Mouse (Mus musculus) midbrain, embryonic 12.5 days (tissue): ENCODE data around the gene 9930104L06Rik. TPM values are rescaled to one million over a fixed set of nuclear protein-coding genes. Genes with fewer than 3 reads are reported as not detected.
A peak's percentile ranks its signal among the peaks of the same experiment; 100 is the strongest.

Source experiments
- ATAC-seq: fragments of 200-750 bp; cut with Nextera tagmentation; 2 replicates; pipeline ENCODE4 v1.8.0; 2017; ENCODE audit warnings: low read depth, moderate TSS enrichment, moderate library complexity; ENCODE audit not compliant: low FRiP score
- H3K27ac ChIP-seq: fragments of 300-500 bp; sonication (generic); replicated peaks from 2 replicates; pipeline ENCODE4 v1.5.1; 2016; ENCODE audit warnings: mild to moderate bottlenecking
- H3K27me3 ChIP-seq: fragments of 300-500 bp; sonication (generic); 2 replicates; pipeline ENCODE4 v1.6.1; 2016; ENCODE audit warnings: mild to moderate bottlenecking
- H3K36me3 ChIP-seq: fragments of 300-500 bp; sonication (generic); 2 replicates; pipeline ENCODE4 v1.6.1; 2016
- H3K4me1 ChIP-seq: fragments of 300-500 bp; sonication (generic); 2 replicates; pipeline ENCODE4 v1.6.1; 2016
- H3K4me2 ChIP-seq: fragments of 300-500 bp; sonication (generic); replicated peaks from 2 replicates; pipeline ENCODE4 v1.6.1; 2016; ENCODE audit warnings: mild to moderate bottlenecking, moderate library complexity
- H3K4me3 ChIP-seq: fragments of 300-500 bp; sonication (generic); 2 replicates; pipeline ENCODE4 v1.5.1; 2016; ENCODE audit warnings: mild to moderate bottlenecking
- H3K9ac ChIP-seq: fragments of 300-500 bp; sonication (generic); replicated peaks from 2 replicates; pipeline ENCODE4 v1.6.1; 2016; ENCODE audit warnings: mild to moderate bottlenecking, moderate library complexity
- H3K9me3 ChIP-seq: fragments of 300-500 bp; sonication (generic); 2 replicates; pipeline ENCODE4 v1.6.1; 2016; ENCODE audit warnings: mild to moderate bottlenecking
- WGBS: fragments of 180-500 bp; shearing (Covaris S2); methylation state at CpG from one replicate; pipeline ENCODE4 v1.1.7; 2016; 5-methylcytosine and 5-hydroxymethylcytosine counted together
- polyA plus RNA-seq: library from polyadenylated mRNA; unstranded; fragments of >200 nt; fragmentation: Nextera tagmentation; extraction: Ambion mirVana; gene quantifications from 2 replicates; pipeline ENCODE4 v1.2.1, GENCODE M21; 2016

The 9930104L06Rik gene
- polyA plus RNA-seq: 17.0 and 18.1 TPM in 2 replicates

DNA sequence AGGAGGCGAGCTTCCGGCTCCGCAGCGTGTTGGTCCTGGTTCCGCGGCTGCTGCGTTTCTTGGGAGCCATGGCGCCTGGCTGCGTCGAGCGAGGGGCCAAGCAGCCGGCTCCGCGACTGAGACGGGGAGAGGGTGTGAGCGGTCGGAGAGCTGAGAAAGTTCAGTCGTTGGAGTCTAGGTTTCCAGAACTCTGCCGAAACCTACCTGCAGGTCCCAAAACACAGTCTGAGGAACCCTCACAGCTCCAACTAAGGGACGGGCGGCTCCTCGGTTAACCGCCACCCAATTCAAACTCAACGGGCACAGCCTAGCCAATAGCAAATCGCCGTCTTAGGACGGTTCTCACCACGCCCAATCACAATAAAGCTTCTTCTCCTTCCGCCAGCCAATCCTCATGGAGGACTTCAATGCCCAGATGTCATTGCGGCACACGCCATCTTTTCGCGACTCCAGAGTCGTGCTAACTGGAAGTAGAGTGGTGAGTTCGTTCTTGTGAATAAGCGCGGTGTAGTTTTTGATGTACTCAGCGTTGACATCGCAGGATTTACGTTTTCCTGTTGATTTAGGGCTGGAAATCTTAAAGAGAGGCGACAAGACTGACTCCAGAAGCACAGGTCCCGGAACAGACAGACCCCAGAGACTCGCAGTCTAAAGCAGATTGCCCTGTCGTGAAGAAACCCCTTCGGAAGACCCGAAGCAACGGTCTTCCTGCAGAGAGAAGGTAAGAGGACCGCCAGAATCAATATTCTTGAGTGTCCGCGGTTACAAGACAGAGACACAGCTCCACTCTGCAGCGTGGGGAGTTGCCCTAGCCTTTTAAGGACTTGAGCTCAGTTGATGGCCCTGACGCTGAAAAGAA is at the start of gene 9930104L06Rik:
9930104L06Rik (plus strand) TSS at position 436 of the 859 bp plus-strand sequence.
- H3K9me3 ChIP-seq: no peaks in the 10 kb centered on the region
- H3K4me2 ChIP-seq: peak within 1 kb of the TSS; percentile 90
- no peaks in the 10 kb centered on the region for H3K27me3 ChIP-seq
- under 1% methylated on average over 52 of the region's 52 CpGs for WGBS
- peak; percentile 99 for ATAC-seq
- peak within 1 kb of the TSS; percentile 90 for H3K4me3 ChIP-seq
- peaks cover 28% of the 10 kb centered on the region for H3K36me3 ChIP-seq
- H3K9ac ChIP-seq: peak within 1 kb of the TSS; percentile 74
- peaks cover 23% of the 10 kb centered on the region for H3K4me1 ChIP-seq
- 0 out of 2 replicates have a peak within 1 kb of the TSS, but pooled peaks have one; percentile 10 for H3K27ac ChIP-seq

DNA sequence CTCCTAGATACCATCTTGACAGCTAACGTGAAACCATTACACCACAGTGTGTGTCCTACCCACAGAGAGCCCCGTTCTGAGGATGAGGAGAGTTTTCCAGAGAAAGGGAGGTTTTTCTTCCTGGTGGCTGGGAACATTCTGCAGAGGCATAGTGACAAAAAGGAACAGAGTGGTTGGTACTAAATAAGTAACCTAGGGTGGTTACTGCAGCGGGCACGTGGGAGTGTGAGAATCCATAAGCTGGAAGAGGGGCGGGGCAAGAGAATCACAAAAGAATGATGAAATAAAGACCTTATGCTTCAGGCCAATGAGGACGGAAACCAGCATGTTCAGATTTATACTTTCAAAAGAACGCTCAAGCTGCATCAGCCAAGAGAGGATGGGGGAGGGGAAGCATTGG is 48.1 kb upstream of the 9930104L06Rik start:
- ATAC-seq: no peak
- Histone ChIP-seq H3K27me3 (peaks cover 63% of the 10 kb centered on the region), H3K4me3 (no peak overlapping the region), H3K4me1 (peaks cover 6% of the 10 kb centered on the region; the same call in 1 of the 2 replicates), H3K27ac (no peak overlapping the region), H3K4me2 (no peak overlapping the region), H3K36me3 (no peaks in the 10 kb centered on the region), H3K9me3 (no peaks in the 10 kb centered on the region), H3K9ac (no peak overlapping the region)
- 68% methylated on average over 7 of the region's 7 CpGs for WGBS

DNA sequence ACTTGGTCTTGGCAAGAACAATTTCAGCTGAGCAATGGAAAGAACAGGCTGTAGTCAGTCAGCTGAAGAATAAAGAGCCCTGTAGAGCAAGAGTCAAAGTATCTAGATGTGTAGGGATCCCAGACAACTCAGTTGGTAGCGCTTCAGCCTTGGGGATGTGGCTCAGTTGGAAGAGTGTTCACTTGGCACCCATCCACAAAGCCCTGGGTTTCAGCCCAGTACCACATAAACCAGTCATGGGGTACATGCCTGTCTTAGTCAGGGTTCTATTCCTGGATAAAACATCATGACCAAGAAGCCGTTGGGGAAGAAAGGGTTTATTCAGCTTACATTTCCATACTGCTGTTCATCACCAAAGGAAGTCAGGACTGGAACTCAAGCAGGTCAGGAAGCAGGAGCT is 46.9 kb upstream of the 9930104L06Rik start:
- H3K9ac ChIP-seq: no peak overlapping the region
- H3K4me3 ChIP-seq: no peak overlapping the region
- 88% methylated on average over 2 of the region's 2 CpGs for WGBS
- ATAC-seq: no peak
- no peaks in the 10 kb centered on the region for H3K9me3 ChIP-seq
- H3K36me3 ChIP-seq: no peaks in the 10 kb centered on the region
- no peak overlapping the region for H3K4me2 ChIP-seq
- H3K4me1 ChIP-seq: peaks cover 16% of the 10 kb centered on the region
- no peak overlapping the region for H3K27ac ChIP-seq
- peaks cover 64% of the 10 kb centered on the region for H3K27me3 ChIP-seq

DNA sequence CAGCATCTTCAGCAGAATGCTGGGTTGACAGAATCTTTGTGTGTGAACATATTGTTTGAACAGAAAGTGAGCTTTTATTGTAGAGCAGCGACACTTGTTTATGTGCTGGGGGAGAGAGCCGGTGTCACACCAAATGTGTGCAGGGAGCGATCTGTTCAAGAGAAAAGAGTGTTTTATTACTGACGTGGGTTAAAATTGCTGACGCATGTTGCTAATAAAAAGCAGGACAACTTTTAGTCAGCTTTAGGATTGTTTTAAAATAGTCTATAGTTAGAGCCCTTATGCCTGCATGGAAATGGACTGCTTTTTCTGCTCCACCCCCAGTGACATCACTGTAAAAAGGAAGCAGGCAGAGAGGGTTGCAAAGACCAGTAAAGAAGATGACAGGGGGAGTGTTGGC is 46.0 kb upstream of the 9930104L06Rik start:
- Histone ChIP-seq H3K27ac (no peak overlapping the region), H3K4me3 (no peak overlapping the region), H3K9ac (no peak overlapping the region), H3K36me3 (no peaks in the 10 kb centered on the region), H3K4me1 (peaks cover 18% of the 10 kb centered on the region), H3K4me2 (no peak overlapping the region), H3K27me3 (peaks cover 67% of the 10 kb centered on the region), H3K9me3 (no peaks in the 10 kb centered on the region)
- WGBS: 76% methylated on average over 5 of the region's 5 CpGs
- no peak for ATAC-seq

DNA sequence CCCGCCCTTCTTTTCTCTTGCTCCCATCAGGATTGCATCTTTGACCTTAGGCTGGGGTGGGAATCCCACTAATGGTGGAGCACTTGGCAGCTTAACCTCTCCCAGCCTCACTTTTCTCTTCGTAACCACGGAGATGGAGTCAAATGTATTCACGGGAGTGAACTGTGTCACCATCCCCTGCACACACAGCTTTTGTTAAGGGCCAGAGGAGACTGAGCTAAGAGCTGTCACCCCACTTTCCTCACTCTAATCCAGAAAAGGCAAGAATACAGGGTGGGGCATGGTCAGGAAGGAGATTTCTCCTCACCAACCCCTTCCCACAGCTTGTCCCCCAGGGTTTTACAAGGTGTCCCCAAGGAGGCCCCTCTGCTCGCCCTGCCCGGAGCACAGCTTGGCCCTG is 43.1 kb upstream of the 9930104L06Rik start:
- H3K27me3 ChIP-seq: peaks cover 65% of the 10 kb centered on the region
- H3K9ac ChIP-seq: no peak overlapping the region
- no peaks in the 10 kb centered on the region for H3K9me3 ChIP-seq
- H3K36me3 ChIP-seq: no peaks in the 10 kb centered on the region
- peaks cover 26% of the 10 kb centered on the region for H3K4me1 ChIP-seq
- H3K4me2 ChIP-seq: peak overlapping the region; percentile 83
- H3K4me3 ChIP-seq: no peak overlapping the region
- WGBS: 26% methylated on average over 6 of the region's 6 CpGs
- H3K27ac ChIP-seq: no peak overlapping the region
- ATAC-seq: no peak; the same call in 1 of the 2 replicates

DNA sequence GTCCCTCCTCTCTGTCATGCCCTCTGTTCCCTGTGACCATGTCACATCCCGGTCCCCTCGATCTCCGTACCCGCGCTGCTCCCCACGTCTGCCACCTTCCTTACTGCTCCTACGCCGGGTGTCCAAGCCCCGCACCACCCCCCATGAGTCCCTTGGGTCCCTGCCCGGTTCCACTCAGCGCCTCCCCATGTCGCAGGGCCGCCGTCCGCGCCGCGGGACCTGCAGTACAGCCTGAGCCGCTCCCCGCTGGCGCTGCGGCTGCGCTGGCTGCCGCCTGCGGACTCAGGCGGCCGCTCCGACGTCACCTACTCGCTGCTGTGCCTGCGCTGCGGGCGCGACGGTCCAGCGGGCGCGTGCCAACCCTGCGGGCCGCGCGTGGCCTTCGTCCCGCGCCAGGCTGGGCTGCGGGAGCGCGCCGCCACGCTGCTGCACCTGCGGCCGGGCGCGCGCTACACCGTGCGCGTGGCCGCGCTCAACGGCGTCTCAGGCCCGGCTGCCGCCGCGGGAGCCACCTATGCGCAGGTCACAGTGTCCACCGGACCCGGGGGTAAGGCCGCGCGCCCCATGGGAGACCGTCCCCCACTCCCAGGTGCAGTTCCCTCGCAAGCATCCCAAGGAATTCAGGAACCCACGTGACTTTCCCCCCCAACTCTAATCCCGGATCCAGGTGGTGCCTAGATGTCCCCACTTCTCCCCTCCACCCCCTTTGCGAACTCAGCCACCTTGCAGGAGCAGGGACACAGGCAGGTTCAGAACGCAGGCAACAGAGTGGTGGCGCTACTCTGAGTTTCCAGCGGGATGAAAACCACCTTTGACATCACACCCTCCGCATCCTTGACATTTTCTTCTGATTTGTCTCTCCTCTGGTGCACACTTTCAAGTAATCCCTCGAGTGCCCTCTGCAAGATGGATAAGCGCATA is 42.1 kb upstream of the 9930104L06Rik start:
- Histone ChIP-seq H3K4me3 (peak overlapping the region; percentile 48), H3K27me3 (peaks cover 63% of the 10 kb centered on the region), H3K4me1 (peaks cover 36% of the 10 kb centered on the region), H3K27ac (0 out of 2 replicates have a peak overlapping the region, but pooled peaks have one; percentile 39), H3K36me3 (no peaks in the 10 kb centered on the region), H3K9ac (peak overlapping the region; percentile 55), H3K9me3 (no peaks in the 10 kb centered on the region), H3K4me2 (peak overlapping the region; percentile 83)
- WGBS: 2% methylated on average over 49 of the region's 83 CpGs
- peak; percentile 59 for ATAC-seq

DNA sequence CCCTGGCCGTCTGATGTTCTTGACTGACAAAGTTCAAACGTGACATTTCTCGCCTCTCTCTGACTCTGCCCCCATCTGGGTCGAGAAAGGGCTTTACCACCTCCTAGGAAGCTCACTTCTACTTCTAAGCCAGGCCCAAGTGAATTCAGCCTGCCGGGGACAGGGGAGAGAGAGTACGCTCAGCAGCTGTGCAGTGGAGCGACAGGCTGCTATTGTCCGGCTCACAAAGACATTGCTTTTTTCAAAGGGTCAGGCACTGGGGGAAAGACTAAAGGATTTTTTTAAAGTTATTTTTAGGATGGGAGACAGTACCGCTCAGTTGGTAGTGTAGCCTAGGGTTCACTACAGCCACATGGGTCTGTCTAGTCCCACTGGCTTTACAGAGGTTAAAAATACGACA is 38.4 kb upstream of the 9930104L06Rik start:
- Histone ChIP-seq H3K27me3 (peaks cover 37% of the 10 kb centered on the region), H3K4me2 (no peak overlapping the region), H3K4me3 (no peak overlapping the region)

DNA sequence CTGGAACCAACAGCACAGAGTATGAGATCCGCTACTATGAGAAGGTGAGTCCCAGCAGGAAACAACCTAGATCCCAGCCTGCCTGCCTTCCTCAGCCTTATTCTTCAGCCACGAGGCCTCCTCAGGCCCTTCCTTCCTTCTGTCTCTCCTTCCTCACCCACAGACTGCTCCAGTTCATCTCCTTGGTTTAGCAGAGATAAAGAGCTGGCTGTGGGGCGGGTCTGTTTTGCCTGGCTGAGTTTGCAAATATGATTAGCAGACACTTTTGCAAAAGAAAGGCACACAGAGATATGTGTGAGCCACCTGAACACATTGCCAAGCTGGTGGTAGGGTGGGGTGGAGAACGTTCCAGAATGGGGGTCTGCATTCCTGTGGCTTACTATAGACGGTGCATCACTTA is 36.9 kb upstream of the 9930104L06Rik start:
- ATAC-seq: no peak
- Histone ChIP-seq H3K27me3 (peaks cover 28% of the 10 kb centered on the region), H3K4me1 (peaks cover 38% of the 10 kb centered on the region), H3K36me3 (no peaks in the 10 kb centered on the region), H3K4me2 (no peak overlapping the region), H3K9me3 (no peaks in the 10 kb centered on the region), H3K4me3 (no peak overlapping the region), H3K9ac (no peak overlapping the region), H3K27ac (peak overlapping the region; percentile 54)
- WGBS: 61% methylated on average over 5 of the region's 5 CpGs

More for the DNA sequence above, 38.4 kb upstream of the 9930104L06Rik start:
- peak overlapping the region; percentile 54 for H3K27ac ChIP-seq
- no peak overlapping the region for H3K9ac ChIP-seq
- H3K4me1 ChIP-seq: peaks cover 49% of the 10 kb centered on the region
- H3K36me3 ChIP-seq: no peaks in the 10 kb centered on the region
- WGBS: 11% methylated on average over 10 of the region's 10 CpGs
- peak; percentile 58 for ATAC-seq
- H3K9me3 ChIP-seq: no peaks in the 10 kb centered on the region

DNA sequence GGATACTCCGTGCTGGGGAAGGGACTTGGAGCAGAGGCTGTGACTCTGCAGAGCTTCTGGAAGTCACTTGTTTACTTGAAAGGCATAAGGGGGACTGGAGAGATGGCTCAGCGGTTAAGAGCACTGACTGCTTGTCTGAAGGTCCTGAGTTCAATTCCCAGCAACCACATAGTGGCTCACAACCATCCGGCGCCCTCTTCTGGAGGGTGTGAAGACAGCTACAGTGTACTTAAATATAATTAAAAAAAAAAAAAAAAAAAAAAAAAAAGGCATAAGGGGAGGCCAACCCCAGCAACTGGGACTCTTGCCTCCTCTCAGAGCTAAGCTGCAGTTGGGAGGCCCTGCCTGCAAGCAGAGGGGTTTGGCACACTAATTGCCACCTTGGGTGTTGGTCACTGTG is 31.4 kb upstream of the 9930104L06Rik start:
- 0 out of 2 replicates have a peak, but pooled peaks cover 10% of the 10 kb centered on the region for H3K27me3 ChIP-seq
- H3K27ac ChIP-seq: peak overlapping the region; percentile 96
- H3K4me1 ChIP-seq: peaks cover 33% of the 10 kb centered on the region
- H3K9ac ChIP-seq: no peak overlapping the region
- H3K4me2 ChIP-seq: no peak overlapping the region
- no peak overlapping the region for H3K4me3 ChIP-seq
- no peaks in the 10 kb centered on the region for H3K9me3 ChIP-seq
- no peaks in the 10 kb centered on the region for H3K36me3 ChIP-seq
- ATAC-seq: no peak
- 70% methylated on average over 4 of the region's 4 CpGs for WGBS

DNA sequence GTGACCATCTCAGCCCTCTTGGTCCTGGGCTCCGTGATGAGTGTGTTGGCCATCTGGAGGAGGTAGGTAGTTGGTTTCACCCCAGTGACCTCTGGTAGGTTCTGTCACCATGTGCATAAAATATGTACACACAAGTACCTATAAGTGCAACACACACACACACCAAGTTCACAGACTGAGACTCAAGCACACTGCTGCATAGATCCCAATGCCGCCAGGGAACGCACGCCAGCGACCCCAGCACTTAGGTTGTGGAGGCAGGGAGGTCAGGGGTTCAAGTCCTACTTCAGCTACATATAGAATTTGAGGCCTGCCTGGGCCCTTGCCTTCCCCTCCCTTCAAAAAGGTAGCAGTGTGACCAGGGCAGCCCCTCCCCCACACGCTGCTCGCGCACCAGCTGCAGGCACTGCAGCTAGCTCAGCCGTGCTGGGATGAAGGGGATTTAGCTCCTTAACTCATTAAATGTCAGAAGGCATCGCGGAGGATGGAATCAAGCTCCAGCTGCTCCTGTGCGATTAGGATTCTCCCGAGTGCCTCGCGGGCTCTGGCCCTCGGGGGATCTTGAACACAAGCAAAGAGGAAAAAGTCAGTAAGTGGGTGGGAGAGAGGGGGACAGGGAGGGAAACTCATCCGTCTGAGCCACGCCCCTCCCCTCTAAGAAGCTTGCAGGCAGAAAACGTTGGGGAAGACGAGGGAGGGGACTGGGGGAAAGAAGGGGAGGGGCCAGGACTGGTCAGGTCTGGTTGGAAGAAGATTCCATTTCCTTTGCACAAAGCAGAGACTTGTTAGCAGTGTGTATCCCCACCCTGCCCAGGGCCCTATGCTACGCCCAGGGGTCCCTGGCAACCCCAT is 30.7 kb upstream of the 9930104L06Rik start:
- H3K4me2 ChIP-seq: peak overlapping the region; percentile 46
- peaks cover 32% of the 10 kb centered on the region for H3K4me1 ChIP-seq
- WGBS: 3% methylated on average over 21 of the region's 21 CpGs
- 0 out of 2 replicates have a peak, but pooled peaks cover 10% of the 10 kb centered on the region for H3K27me3 ChIP-seq
- no peak overlapping the region; the same call in 1 of the 2 replicates for H3K9ac ChIP-seq
- H3K9me3 ChIP-seq: no peaks in the 10 kb centered on the region
- peak; percentile 90 for ATAC-seq
- H3K4me3 ChIP-seq: peak overlapping the region; percentile 21
- peak overlapping the region; percentile 96 for H3K27ac ChIP-seq
- no peaks in the 10 kb centered on the region for H3K36me3 ChIP-seq

DNA sequence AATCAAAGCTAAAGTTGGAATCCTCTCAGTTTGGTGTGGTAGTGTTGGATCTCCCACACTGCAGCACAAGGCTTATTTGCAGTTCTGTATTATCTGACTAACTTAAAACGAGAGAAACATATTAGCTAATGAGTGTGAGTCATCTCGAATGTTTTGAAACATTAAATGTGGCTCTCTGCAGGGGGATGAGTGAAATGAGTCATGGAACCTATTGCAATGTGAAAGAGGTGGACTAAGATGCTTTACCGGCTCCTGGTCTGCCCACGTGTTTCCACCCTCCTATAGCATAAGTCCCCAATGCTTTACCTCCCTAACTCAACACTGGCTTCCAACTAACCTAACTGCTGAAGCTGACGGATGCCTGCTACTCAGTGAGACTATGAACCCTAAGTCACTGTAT is 8.7 kb upstream of the 9930104L06Rik start:
- Histone ChIP-seq H3K36me3 (peaks cover 74% of the 10 kb centered on the region), H3K4me3 (no peak overlapping the region), H3K9ac (no peak overlapping the region), H3K4me1 (no peaks in the 10 kb centered on the region), H3K9me3 (no peaks in the 10 kb centered on the region), H3K27me3 (no peaks in the 10 kb centered on the region), H3K27ac (no peak overlapping the region), H3K4me2 (no peak overlapping the region)
- ATAC-seq: no peak
- WGBS: 92% methylated on average over 5 of the region's 5 CpGs
